Mouse (Mus musculus) myocyte (in vitro differentiated cells): Measurements from ENCODE around the gene Gm45713. TPM values are rescaled to one million over a fixed set of nuclear protein-coding genes. Genes with fewer than 3 reads are reported as not detected.

Source experiments
- H3K27me3 ChIP-seq: one replicate; pipeline ENCODE4 v1.6.1; 2011; ENCODE audit not compliant: control insufficient read depth, insufficient read depth, insufficient read length
- H3K36me3 ChIP-seq: one replicate; pipeline ENCODE4 v1.6.1; 2011; ENCODE audit not compliant: control insufficient read depth, insufficient read depth
- H3K4me2 ChIP-seq: one replicate; pipeline ENCODE4 v1.6.1; 2011; ENCODE audit warnings: low read depth, control low read depth
- H3K4me3 ChIP-seq: one replicate; pipeline ENCODE4 v1.5.1; 2011; ENCODE audit warnings: mild to moderate bottlenecking, control low read depth, moderate library complexity
- H3K79me2 ChIP-seq: one replicate; pipeline ENCODE4 v1.6.1; 2011; ENCODE audit not compliant: control insufficient read depth, insufficient read depth
- H3ac ChIP-seq: one replicate; pipeline ENCODE4 v1.6.1; 2011; ENCODE audit not compliant: control insufficient read depth, insufficient read length
- CEBPB ChIP-seq: IDR thresholded peaks from 2 replicates; pipeline ENCODE4 v1.6.1; 2011; ENCODE audit warnings: mild to moderate bottlenecking, moderate library complexity; ENCODE audit not compliant: poor library complexity, insufficient read depth, severe bottlenecking
- E2F4 ChIP-seq: IDR thresholded peaks from one replicate; pipeline ENCODE4 v1.6.1; 2011; ENCODE audit warnings: mild to moderate bottlenecking, control low read depth, moderate library complexity; ENCODE audit not compliant: insufficient read depth
- MAX ChIP-seq: IDR thresholded peaks from one replicate; pipeline ENCODE4 v1.6.1; 2011; ENCODE audit warnings: low read depth, mild to moderate bottlenecking, control low read depth
- MYOD1 ChIP-seq, 3 experiments: IDR thresholded peaks; one replicate each; pipeline ENCODE4 v1.6.1; 2011; ENCODE audit warnings: control low read depth in 2 of 3, low read depth in 2 of 3, mild to moderate bottlenecking in 2 of 3, moderate library complexity in 1 of 3; ENCODE audit not compliant: insufficient read length in 2 of 3, control insufficient read depth in 1 of 3
- MYOG ChIP-seq, 3 experiments: IDR thresholded peaks; one replicate each; pipeline ENCODE4 v1.6.1; 2011; ENCODE audit warnings: control low read depth in 2 of 3, low read depth in 2 of 3, mild to moderate bottlenecking in 2 of 3; ENCODE audit not compliant: insufficient read length in 2 of 3, control insufficient read depth in 1 of 3, insufficient read depth in 1 of 3
- POLR2A ChIP-seq: IDR thresholded peaks from one replicate; pipeline ENCODE4 v1.6.1; 2011; ENCODE audit warnings: low read depth, mild to moderate bottlenecking, control low read depth, moderate library complexity; ENCODE audit not compliant: insufficient read length
- POLR2AphosphoS2 ChIP-seq: IDR thresholded peaks from one replicate; pipeline ENCODE4 v1.6.1; 2011; ENCODE audit warnings: low read depth, control low read depth; ENCODE audit not compliant: insufficient read length
- REST ChIP-seq: IDR thresholded peaks from one replicate; pipeline ENCODE4 v1.6.1; 2011; ENCODE audit warnings: mild to moderate bottlenecking, control low read depth, moderate library complexity; ENCODE audit not compliant: insufficient read depth, insufficient read length
- SRF ChIP-seq: IDR thresholded peaks from one replicate; pipeline ENCODE4 v1.6.1; 2011; ENCODE audit warnings: low read depth; ENCODE audit not compliant: control insufficient read depth, insufficient read length
- TCF12 ChIP-seq: IDR thresholded peaks from one replicate; pipeline ENCODE4 v1.6.1; 2011; ENCODE audit warnings: mild to moderate bottlenecking, control low read depth; ENCODE audit not compliant: poor library complexity, insufficient read depth, severe bottlenecking
- TCF3 ChIP-seq: IDR thresholded peaks from one replicate; pipeline ENCODE4 v1.6.1; 2011; ENCODE audit warnings: low read depth, control low read depth; ENCODE audit not compliant: insufficient read length
- USF1 ChIP-seq: IDR thresholded peaks from one replicate; pipeline ENCODE4 v1.6.1; 2011; ENCODE audit warnings: low read depth, mild to moderate bottlenecking, control low read depth, moderate library complexity
- polyA plus RNA-seq: library from polyadenylated mRNA; unstranded; fragments of >200 nt; fragmentation: generic; extraction: Trizol; gene quantifications from one replicate; pipeline ENCODE4 v1.2.1, GENCODE M21; 2012; ENCODE audit warnings: missing spikeins

Gene Gm45713
- polyA plus RNA-seq, 1 experiment: 3.6 TPM

DNA sequence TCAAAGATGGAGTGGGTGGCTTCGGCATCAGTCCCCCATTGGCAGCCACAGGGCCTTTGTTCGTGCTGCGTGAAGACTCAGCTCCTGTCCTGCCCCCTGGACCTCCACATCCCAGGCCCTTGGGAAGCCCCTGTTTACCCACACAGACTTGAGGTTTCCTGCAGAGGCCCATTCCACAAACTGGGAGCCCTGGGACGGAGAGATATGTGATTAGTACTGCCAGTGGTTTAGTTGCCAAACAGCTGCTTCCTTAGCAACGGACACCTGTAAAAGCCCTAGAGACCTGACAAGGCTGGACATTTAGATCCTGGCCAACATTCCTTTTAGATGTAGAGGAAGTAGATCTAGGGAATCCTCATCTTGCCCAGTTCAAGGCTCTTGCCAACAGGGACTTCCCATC is 5.9 kb upstream of the Gm45713 start:
- Histone ChIP-seq H3K4me2 (no peak overlapping the region), H3ac (no peak overlapping the region), H3K36me3 (peaks cover 4% of the 10 kb centered on the region), H3K79me2 (no peaks in the 10 kb centered on the region), H3K27me3 (no peaks in the 10 kb centered on the region), H3K4me3 (no peak overlapping the region)
- TF ChIP-seq E2F4: no peak
- TF ChIP-seq MYOD1 (IDR thresholded peaks at IDR 0.05; ENCODE audit: control insufficient read depth in 1 of 3, insufficient read length in 2 of 3, low read depth in 2 of 3): no peak
- TF ChIP-seq SRF: no peak
- TF ChIP-seq POLR2AphosphoS2: no peak
- no peak for TF ChIP-seq USF1
- TF ChIP-seq TCF3: no peak
- no peak for TF ChIP-seq POLR2A
- no peak for TF ChIP-seq MAX
- no peak for TF ChIP-seq REST
- no peak for TF ChIP-seq TCF12
- TF ChIP-seq CEBPB: no peak
- TF ChIP-seq MYOG (IDR thresholded peaks at IDR 0.05; ENCODE audit: control insufficient read depth in 1 of 3, insufficient read depth in 1 of 3, insufficient read length in 2 of 3, low read depth in 2 of 3): no peak

DNA sequence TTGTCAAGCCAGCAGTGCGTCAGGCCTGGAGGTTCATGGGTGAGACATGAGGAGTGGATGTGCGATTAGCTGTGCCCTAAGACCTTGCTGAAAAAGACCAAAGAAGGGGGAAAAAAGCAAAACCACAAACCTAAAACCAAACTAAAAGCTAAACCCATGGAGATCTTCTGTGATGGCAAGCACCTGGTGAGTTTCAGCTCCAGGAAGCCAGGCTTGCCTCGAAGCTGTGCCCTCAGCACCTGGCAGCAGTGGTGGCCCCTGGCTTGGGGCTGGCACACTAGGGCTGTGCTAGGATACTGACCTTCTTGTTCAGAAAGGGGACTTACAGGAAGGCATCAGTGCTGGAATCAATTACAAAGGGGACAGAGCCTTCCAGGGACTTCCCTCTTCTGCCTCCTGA is 5.3 kb upstream of the Gm45713 start:
- no peaks in the 10 kb centered on the region for H3K79me2 ChIP-seq
- peaks cover 4% of the 10 kb centered on the region for H3K36me3 ChIP-seq
- no peak overlapping the region for H3K4me2 ChIP-seq
- no peaks in the 10 kb centered on the region for H3K27me3 ChIP-seq
- H3K4me3 ChIP-seq: no peak overlapping the region
- TF ChIP-seq SRF (no peak), E2F4 (no peak), MAX (no peak), USF1 (no peak), TCF12 (no peak), MYOD1 (IDR thresholded peaks at IDR 0.05; ENCODE audit: control insufficient read depth in 1 of 3, insufficient read length in 2 of 3, low read depth in 2 of 3) (no peak), TCF3 (no peak)
- no peak overlapping the region for H3ac ChIP-seq

DNA sequence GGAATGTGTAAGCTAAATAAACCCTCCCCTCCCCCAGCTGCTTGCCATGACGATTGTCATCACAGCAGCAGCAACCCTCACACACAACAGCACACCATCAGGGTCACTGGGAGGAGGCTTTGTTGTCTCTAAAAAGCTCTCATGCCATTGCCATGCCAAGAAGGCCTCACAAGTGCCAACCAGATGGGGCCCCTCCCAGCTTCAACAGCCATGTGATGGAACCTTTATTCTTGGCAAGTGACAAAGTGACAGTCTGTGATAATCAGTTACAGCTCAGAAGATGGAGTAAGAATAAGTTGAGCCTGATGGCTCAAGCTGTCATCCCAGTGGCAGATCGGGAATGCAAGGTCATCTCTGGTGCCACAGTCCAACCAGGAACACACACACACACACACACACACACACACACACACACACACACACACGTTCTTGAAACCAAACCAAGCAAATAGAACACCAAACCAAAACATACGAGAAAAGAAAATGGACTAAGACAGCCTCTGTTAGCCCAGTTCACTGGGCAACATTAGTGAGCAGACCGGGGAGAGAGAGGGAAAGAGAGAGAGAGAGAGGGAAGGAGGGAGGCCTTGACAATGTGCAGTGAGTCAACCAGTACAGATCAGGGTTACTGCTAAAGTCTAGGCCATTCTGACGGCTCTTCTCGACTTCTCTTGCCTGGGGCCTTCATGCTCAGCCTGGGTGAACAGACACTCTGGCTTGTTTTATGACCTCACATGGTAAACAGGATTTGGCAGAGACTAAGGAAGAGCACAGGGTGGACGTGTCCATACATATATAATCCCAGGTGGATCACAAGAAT is 4.1 kb upstream of the Gm45713 start:
- H3ac ChIP-seq: no peak overlapping the region
- H3K4me2 ChIP-seq: no peak overlapping the region
- no peak for TF ChIP-seq SRF
- TF ChIP-seq REST: no peak
- TF ChIP-seq MYOG (IDR thresholded peaks at IDR 0.05; ENCODE audit: control insufficient read depth in 1 of 3, insufficient read depth in 1 of 3, insufficient read length in 2 of 3, low read depth in 2 of 3): no peak
- no peak for TF ChIP-seq USF1
- no peak for TF ChIP-seq E2F4
- no peak for TF ChIP-seq TCF3
- no peak for TF ChIP-seq MAX
- no peak for TF ChIP-seq CEBPB
- TF ChIP-seq POLR2AphosphoS2: no peak
- no peak for TF ChIP-seq POLR2A
- TF ChIP-seq TCF12: no peak
- TF ChIP-seq MYOD1 (IDR thresholded peaks at IDR 0.05; ENCODE audit: control insufficient read depth in 1 of 3, insufficient read length in 2 of 3, low read depth in 2 of 3): no peak
- H3K4me3 ChIP-seq: no peak overlapping the region
- H3K36me3 ChIP-seq: peaks cover 4% of the 10 kb centered on the region
- H3K79me2 ChIP-seq: no peaks in the 10 kb centered on the region
- H3K27me3 ChIP-seq: no peaks in the 10 kb centered on the region

DNA sequence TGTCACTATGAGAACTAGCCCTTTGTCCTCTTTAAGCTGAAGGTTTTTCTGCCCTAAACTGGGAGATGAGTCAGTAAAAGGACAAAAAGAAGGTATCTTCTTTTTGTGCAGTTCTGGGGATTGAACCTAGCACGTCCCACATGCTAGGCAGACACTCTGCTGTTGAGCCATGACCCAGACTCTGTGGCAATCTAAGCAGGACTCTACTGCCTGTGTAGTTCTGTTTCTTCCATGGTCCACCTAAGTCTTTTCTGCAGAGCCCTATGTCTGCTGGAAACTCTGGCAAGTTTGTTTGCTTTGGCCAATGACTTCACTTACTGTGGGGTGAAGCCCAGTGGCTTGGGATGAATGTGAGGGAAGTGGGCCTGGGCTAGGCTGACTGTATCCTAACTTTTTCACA is 2.4 kb upstream of the Gm45713 start:
- TF ChIP-seq REST (no peak), MYOG (IDR thresholded peaks at IDR 0.05; ENCODE audit: control insufficient read depth in 1 of 3, insufficient read depth in 1 of 3, insufficient read length in 2 of 3, low read depth in 2 of 3) (no peak), MYOD1 (IDR thresholded peaks at IDR 0.05; ENCODE audit: control insufficient read depth in 1 of 3, insufficient read length in 2 of 3, low read depth in 2 of 3) (no peak), TCF12 (no peak)
- Histone ChIP-seq H3K27me3 (no peaks in the 10 kb centered on the region), H3ac (no peak overlapping the region), H3K4me3 (no peak overlapping the region), H3K79me2 (no peaks in the 10 kb centered on the region), H3K36me3 (no peaks in the 10 kb centered on the region), H3K4me2 (no peak overlapping the region)

GRCm38 (mm10) chr7:45137171-45138006 is 1.4 kb upstream of the Gm45713 start:
- Histone ChIP-seq H3K4me3 (no peak overlapping the region), H3K36me3 (no peaks in the 10 kb centered on the region), H3K27me3 (no peaks in the 10 kb centered on the region), H3K79me2 (no peaks in the 10 kb centered on the region), H3ac (no peak overlapping the region), H3K4me2 (no peak overlapping the region)
- TF ChIP-seq POLR2AphosphoS2 (no peak), MYOD1 (IDR thresholded peaks at IDR 0.05; ENCODE audit: control insufficient read depth in 1 of 3, insufficient read length in 2 of 3, low read depth in 2 of 3) (no peak)
